Mouse (Mus musculus): ENCODE data around the gene Mrpl55. TPM values are rescaled to one million over a fixed set of nuclear protein-coding genes. Genes with fewer than 3 reads are reported as not detected.

Gene Mrpl55
- total and polyA plus RNA-seq, 2 experiments from 2014 or later: 90.6 to 123 TPM

DNA sequence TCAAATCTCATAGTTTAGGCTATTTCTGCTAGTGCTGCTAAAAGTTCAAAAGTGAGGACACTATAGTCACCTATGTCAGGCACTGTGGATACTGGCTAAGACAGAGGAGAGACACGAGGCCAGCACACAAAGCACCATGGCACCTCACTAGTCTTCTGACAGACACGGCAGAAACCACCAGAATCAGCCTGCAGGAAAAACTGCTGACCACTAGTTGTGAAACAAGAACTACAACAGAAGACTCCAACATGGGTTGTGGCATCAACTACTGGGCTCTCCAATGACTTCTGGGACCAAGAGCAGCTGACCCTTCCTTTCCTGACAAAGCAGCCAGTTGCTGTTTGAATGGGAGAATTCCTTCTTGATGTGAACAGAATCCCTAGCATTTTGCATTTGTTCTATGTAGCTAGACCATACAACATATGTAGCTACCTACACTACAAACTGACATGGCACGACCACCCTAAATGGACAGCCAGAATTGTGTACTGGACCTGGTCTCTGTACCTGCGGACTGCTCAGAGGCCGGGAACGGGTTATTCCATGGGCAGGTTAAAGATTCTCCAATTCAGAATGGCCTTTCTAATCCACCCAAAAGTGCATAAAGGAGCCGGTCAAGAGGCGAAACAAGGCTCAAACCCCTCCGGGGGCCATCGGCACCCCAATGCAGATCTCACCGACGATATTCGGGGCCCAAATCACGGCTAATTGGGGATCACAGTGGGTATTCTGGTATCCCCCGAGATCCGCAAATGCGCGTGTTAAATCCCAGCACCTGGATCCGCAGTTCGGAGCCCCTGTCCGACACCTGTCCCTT lies 24.7 kb downstream of the Mrpl55 start:
- Histone ChIP-seq H3K4me2 (ENCODE audit: low read depth, low read length) (peak overlapping the region; percentile 71), H3K27me3 (ENCODE audit: insufficient read depth, low read length) (no peaks in the 10 kb centered on the region), H3K4me1 (ENCODE audit: insufficient read depth, low read length) (peaks cover 12% of the 10 kb centered on the region), H3K36me3 (ENCODE audit: insufficient read depth, low read length) (no peaks in the 10 kb centered on the region), H3K4me3 (ENCODE audit: low read length) (peak overlapping the region; percentile 93), H3K9ac (replicated peaks; ENCODE audit: low read length) (peak overlapping the region; percentile 95), H3K9me3 (ENCODE audit: low read length) (no peaks in the 10 kb centered on the region), H3K27ac (peak overlapping the region; percentile 94)
- no peak for ATAC-seq
- peak; percentile 17 for DNase-seq (ENCODE audit: low spot score)
- TF ChIP-seq CTCF (IDR thresholded peaks at IDR 0.05; ENCODE audit: low read depth): no peak
- 3% methylated on average over 21 of the region's 21 CpGs for WGBS

DNA sequence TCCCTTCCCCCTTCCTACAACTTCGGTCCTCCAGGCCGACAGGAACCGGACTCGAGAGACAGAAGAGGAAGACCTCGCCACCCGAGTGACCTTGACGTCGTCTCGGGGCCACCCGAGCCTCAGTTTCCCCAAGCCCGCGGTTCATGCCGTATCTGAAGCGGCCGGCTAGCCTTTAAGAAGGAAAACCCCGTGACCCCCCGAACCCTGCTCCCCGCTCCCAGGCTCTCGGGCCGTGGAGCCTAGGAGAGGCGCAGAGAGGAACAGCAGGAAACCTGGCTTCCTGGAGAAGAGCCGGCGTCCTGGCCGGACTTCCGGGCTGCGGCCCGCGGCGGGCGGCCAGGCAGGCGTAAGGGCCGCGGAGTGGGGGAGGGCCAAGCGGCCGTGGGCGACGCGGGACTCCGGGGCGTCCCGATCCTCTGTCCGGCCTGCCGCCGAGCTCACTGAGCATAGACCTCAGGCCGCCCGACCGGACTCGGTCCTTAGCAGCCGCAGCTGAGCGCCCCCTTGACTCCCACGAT lies 25.4 kb downstream of the Mrpl55 start:
- under 1% methylated on average over 49 of the region's 51 CpGs for WGBS
- DNase-seq (ENCODE audit: low spot score) (no peak), ATAC-seq (peak; percentile 81)
- no peaks in the 10 kb centered on the region for H3K9me3 ChIP-seq (ENCODE audit: low read length)
- H3K9ac ChIP-seq (replicated peaks; ENCODE audit: low read length): peak overlapping the region; percentile 95
- peak overlapping the region; percentile 93 for H3K4me3 ChIP-seq (ENCODE audit: low read length)
- peaks cover 12% of the 10 kb centered on the region for H3K4me1 ChIP-seq (ENCODE audit: insufficient read depth, low read length)
- peak overlapping the region; percentile 71 for H3K4me2 ChIP-seq (ENCODE audit: low read depth, low read length)
- H3K27me3 ChIP-seq (ENCODE audit: insufficient read depth, low read length): no peaks in the 10 kb centered on the region
- H3K36me3 ChIP-seq (ENCODE audit: insufficient read depth, low read length): no peaks in the 10 kb centered on the region
- H3K27ac ChIP-seq: peak overlapping the region; percentile 94
- no peak for TF ChIP-seq CTCF (IDR thresholded peaks at IDR 0.05; ENCODE audit: low read depth)

DNA sequence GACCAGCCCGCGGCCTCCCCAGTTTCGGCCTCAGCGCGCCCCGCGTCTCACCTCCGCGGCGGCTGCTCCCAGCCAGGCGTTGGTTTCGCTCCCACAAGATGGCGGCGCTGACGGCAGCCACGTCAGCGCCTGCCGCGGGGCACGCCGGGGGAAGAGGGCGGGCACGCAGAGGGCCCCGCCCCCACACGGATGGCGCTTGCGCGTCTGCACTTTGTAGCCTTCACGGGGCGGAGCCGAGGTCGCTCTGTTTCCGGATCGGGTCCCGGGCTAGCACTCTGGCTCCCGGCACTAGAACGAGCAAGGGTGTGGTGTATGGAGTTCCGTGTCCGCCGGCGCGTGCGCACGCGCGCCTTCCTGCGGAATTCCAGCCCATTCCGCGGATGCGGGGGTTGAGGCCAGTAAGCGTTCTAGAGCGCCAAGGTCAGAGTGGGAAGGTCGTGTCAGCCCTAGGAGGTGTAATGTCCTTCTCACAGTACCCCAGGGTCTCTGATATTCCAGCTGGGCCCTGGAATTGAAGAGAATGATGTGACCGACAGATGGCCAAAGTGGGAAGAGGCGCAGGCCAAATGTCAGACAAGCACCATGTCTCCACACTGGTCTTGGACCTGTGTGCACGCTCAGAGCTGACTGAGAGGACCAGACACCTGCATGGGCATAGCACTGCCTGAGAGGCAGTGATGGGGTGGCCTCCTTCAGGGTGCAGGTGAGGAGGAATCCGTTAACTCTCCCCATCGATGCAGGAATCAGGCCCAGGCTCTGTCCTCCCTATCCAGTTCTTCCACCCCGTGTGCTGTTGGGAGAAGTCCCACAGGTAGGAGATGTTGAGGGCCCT lies 26.1 kb downstream of the Mrpl55 start, which contains the start of gene Arf1:
Gene Arf1, minus strand, starts transcription at position 149 of the 832 bp plus-strand sequence.
- H3K27me3 ChIP-seq (ENCODE audit: insufficient read depth, low read length): no peaks in the 10 kb centered on the region
- peak; percentile 99 for DNase-seq (ENCODE audit: low spot score)
- 4% methylated on average over 58 of the region's 59 CpGs for WGBS

DNA sequence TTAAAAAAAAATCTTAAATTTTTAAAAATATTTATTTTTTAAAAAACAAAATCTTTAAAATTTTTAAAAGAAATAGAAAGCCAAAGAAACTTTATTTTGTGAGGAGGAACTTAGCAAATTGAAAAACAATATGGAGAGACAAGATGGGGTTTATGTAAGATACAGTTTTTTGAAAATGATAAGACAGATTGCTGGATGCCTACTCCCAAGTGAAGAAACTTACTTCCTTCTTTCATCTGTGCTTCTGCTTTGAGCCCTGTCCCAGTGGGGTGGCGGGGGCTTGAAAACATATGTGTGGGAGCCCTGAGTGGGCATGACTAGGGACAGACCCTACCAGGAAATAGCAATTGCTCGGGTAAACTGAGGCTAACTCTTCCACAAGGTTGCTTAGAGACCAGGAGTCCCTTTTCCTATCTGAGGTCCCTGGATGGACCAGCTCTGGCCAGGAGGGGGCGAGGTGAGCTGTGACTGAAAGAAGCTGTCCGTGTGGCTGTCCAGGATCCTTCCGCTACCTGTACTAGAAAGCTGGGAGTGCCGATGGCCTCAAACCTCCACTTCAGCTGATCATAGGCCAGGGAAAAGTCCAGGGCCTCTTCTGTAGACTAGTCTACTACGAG lies 28.0 kb downstream of the Mrpl55 start:
- Histone ChIP-seq H3K4me2 (ENCODE audit: low read depth, low read length) (no peak overlapping the region), H3K9me3 (ENCODE audit: low read length) (no peaks in the 10 kb centered on the region), H3K27me3 (ENCODE audit: insufficient read depth, low read length) (no peaks in the 10 kb centered on the region), H3K4me3 (ENCODE audit: low read length) (no peak overlapping the region), H3K27ac (no peak overlapping the region), H3K9ac (replicated peaks; ENCODE audit: low read length) (no peak overlapping the region), H3K4me1 (ENCODE audit: insufficient read depth, low read length) (peaks cover 12% of the 10 kb centered on the region), H3K36me3 (ENCODE audit: insufficient read depth, low read length) (no peaks in the 10 kb centered on the region)
- DNase-seq (ENCODE audit: low spot score) (peak; percentile 68), ATAC-seq (no peak)
- WGBS: 15% methylated on average over 7 of the region's 7 CpGs
- TF ChIP-seq CTCF (IDR thresholded peaks at IDR 0.05; ENCODE audit: low read depth): peak; percentile 76

More for the DNA sequence above, 26.1 kb downstream of the Mrpl55 start, which contains the start of gene Arf1:
- no peaks in the 10 kb centered on the region for H3K9me3 ChIP-seq (ENCODE audit: low read length)
- H3K4me2 ChIP-seq (ENCODE audit: low read depth, low read length): peak within 1 kb of the TSS; percentile 71
- no peaks in the 10 kb centered on the region for H3K36me3 ChIP-seq (ENCODE audit: insufficient read depth, low read length)
- H3K27ac ChIP-seq: peak within 1 kb of the TSS; percentile 94
- peaks cover 12% of the 10 kb centered on the region for H3K4me1 ChIP-seq (ENCODE audit: insufficient read depth, low read length)
- peak within 1 kb of the TSS; percentile 93 for H3K4me3 ChIP-seq (ENCODE audit: low read length)
- peak within 1 kb of the TSS; percentile 95 for H3K9ac ChIP-seq (replicated peaks; ENCODE audit: low read length)
- no peak for TF ChIP-seq CTCF (IDR thresholded peaks at IDR 0.05; ENCODE audit: low read depth)
- peak; percentile 97 for ATAC-seq

DNA sequence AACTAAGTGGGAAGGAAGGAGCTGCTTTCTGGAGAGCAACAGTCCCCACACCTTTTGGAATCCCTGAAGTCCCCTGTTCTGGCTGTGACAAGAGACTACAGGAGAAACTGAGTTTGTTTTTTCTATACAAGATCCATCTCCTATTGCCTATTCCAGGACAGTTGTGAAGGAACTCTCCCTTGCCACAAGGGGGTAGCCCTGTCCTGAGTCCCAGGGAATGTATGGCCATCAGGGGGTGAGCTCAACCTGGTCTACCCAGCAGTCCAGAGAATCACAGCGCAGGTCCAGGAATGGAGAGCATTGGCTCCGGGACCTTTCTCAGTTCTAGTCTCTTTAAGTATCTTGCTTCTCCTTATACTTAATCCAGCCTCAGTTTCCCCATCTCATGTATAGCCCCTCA lies 30.5 kb downstream of the Mrpl55 start:
- ATAC-seq: no peak
- H3K4me2 ChIP-seq (ENCODE audit: low read depth, low read length): no peak overlapping the region
- WGBS: 85% methylated on average over 2 of the region's 2 CpGs

More for the DNA sequence above, 30.5 kb downstream of the Mrpl55 start:
- Histone ChIP-seq H3K9ac (replicated peaks; ENCODE audit: low read length) (no peak overlapping the region), H3K4me3 (ENCODE audit: low read length) (no peak overlapping the region), H3K27me3 (ENCODE audit: insufficient read depth, low read length) (no peaks in the 10 kb centered on the region), H3K9me3 (ENCODE audit: low read length) (no peaks in the 10 kb centered on the region), H3K36me3 (ENCODE audit: insufficient read depth, low read length) (no peaks in the 10 kb centered on the region), H3K27ac (no peak overlapping the region), H3K4me1 (ENCODE audit: insufficient read depth, low read length) (peaks cover 4% of the 10 kb centered on the region; the same call in 1 of the 2 replicates)
- TF ChIP-seq CTCF (IDR thresholded peaks at IDR 0.05; ENCODE audit: low read depth): peak; percentile 38
- no peak for DNase-seq (ENCODE audit: low spot score)
